Mouse (Mus musculus) thymus, adult 2 months (tissue): ENCODE data around the gene Cdk14. TPM values are rescaled to one million over a fixed set of nuclear protein-coding genes. Genes with fewer than 3 reads are reported as not detected.

ENCODE experiments used
- DNase-seq: peaks from one replicate; pipeline ENCODE4 v3.0.0; 2021
- H3K27ac ChIP-seq: fragments of 200-500 bp; 2 replicates; pipeline ENCODE4 v1.5.1; 2012; ENCODE audit warnings: low read length, control low read depth; ENCODE audit not compliant: control insufficient read depth, insufficient read depth
- H3K27me3 ChIP-seq: fragments of 200-500 bp; 2 replicates; pipeline ENCODE4 v1.6.1; 2012; ENCODE audit warnings: mild to moderate bottlenecking, low read length, moderate library complexity, mixed read lengths; ENCODE audit not compliant: control insufficient read depth, insufficient read depth
- H3K36me3 ChIP-seq: fragments of 200-500 bp; 2 replicates; pipeline ENCODE4 v1.6.1; 2012; ENCODE audit warnings: mild to moderate bottlenecking, low read length, moderate library complexity; ENCODE audit not compliant: control insufficient read depth, insufficient read depth
- H3K4me1 ChIP-seq: fragments of 200-500 bp; replicated peaks from 2 replicates; pipeline ENCODE4 v1.6.1; 2012; ENCODE audit warnings: low read length; ENCODE audit not compliant: control insufficient read depth, insufficient read depth
- H3K4me3 ChIP-seq: fragments of 200-500 bp; 2 replicates; pipeline ENCODE4 v1.5.1; 2012; ENCODE audit warnings: mild to moderate bottlenecking, low read length, control low read depth, moderate library complexity; ENCODE audit not compliant: control insufficient read depth, insufficient read depth
- CTCF ChIP-seq: fragments of 200-500 bp; IDR thresholded peaks from 2 replicates; pipeline ENCODE4 v1.5.1; 2012; ENCODE audit warnings: mild to moderate bottlenecking, control low read depth, low read length, moderate library complexity, borderline replicate concordance; ENCODE audit not compliant: control insufficient read depth, poor library complexity, insufficient read depth; ENCODE audit errors: extremely low read depth
- POLR2A ChIP-seq: fragments of 200-500 bp; IDR thresholded peaks from 2 replicates; pipeline ENCODE4 v1.6.1; 2012; ENCODE audit warnings: mild to moderate bottlenecking, low read length, control low read depth, moderate library complexity; ENCODE audit not compliant: control insufficient read depth, poor library complexity, insufficient read depth; ENCODE audit errors: extremely low read depth
- WGBS: fragments of 180-500 bp; shearing (Covaris S2); methylation state at CpG from one replicate; pipeline ENCODE4 v1.1.7; 2018; 5-methylcytosine and 5-hydroxymethylcytosine counted together
- polyA plus RNA-seq: library from polyadenylated mRNA; depleted of rRNA; stranded (reverse); fragments of >200 nt; gene quantifications from 2 replicates; pipeline ENCODE4 v1.2.3, GENCODE M21; 2012

Cdk14 gene
- polyA plus RNA-seq, 1 experiment: 0.90 TPM

DNA sequence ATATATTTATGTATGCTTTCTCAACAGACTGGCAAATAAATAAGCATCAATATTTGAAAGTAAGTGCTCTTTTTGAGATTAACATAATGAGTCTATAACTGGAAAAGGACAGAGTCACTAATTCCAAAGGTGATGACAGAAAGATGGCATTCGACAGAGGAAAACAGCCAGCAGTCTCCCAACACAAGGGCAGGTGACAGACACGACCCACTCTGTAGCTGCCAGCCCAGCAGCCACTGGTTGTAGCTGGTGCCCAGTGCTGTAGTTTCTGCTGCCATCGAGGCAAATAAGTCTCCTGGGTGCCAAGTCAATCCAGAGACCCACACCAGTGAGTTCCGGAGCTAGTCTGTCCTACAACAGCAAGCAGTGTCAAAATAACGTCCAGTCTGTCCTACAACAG, 280.3 kb downstream of the Cdk14 start:
- Histone ChIP-seq H3K36me3 (no peaks in the 10 kb centered on the region), H3K27me3 (no peaks in the 10 kb centered on the region), H3K4me3 (no peak overlapping the region), H3K4me1 (no peaks in the 10 kb centered on the region), H3K27ac (no peak overlapping the region)
- DNase-seq: no peak
- TF ChIP-seq POLR2A (no peak), CTCF (no peak)
- WGBS: 88% methylated on average over 5 of the region's 5 CpGs

DNA sequence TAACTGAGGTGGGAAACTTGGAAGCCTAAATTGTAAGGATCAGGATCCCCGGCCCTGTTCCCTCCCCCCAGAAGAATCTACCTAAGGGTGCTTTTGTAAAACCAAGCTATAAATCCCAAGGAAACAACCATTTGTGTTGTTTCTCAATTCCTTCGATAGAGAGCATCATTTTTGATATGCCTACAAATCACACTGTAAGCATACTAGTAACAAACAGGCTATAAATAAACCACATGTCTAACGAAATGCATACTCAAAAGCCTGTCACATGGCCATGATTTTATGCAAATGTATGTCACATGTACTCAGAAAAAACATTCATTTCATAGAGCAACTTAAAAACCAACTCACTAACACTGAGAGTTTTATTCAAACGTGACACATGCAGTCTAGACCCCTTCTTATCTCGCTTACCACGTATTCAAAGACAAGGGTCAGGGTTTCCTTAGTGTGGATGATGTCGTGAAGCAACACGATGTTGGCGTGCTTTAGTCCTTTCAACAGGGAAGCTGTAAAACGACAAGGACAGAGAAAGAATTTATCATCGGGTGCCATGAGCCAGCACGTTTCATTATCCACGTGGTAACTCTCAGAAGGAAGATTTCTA, 285.1 kb downstream of the Cdk14 start:
- no peak for TF ChIP-seq POLR2A
- no peak for TF ChIP-seq CTCF
- Histone ChIP-seq H3K27ac (no peak overlapping the region), H3K36me3 (no peaks in the 10 kb centered on the region), H3K4me3 (no peak overlapping the region), H3K27me3 (no peaks in the 10 kb centered on the region), H3K4me1 (no peaks in the 10 kb centered on the region)
- no peak for DNase-seq
- 82% methylated on average over 13 of the region's 13 CpGs for WGBS

GRCm38 (mm10) chr5:5134143-5134904, 285.8 kb downstream of the Cdk14 start:
- H3K36me3 ChIP-seq: no peaks in the 10 kb centered on the region
- H3K27me3 ChIP-seq: no peaks in the 10 kb centered on the region
- H3K4me1 ChIP-seq: no peaks in the 10 kb centered on the region
- TF ChIP-seq CTCF (no peak), POLR2A (no peak)
- WGBS: 98% methylated on average over 6 of the region's 6 CpGs
- H3K4me3 ChIP-seq: no peak overlapping the region
- H3K27ac ChIP-seq: no peak overlapping the region
- no peak for DNase-seq

GRCm38 (mm10) chr5:5128852-5129251, 291.3 kb downstream of the Cdk14 start:
- no peak overlapping the region for H3K4me3 ChIP-seq
- H3K36me3 ChIP-seq: no peaks in the 10 kb centered on the region
- no peaks in the 10 kb centered on the region for H3K4me1 ChIP-seq
- H3K27me3 ChIP-seq: no peaks in the 10 kb centered on the region
- WGBS: 88% methylated on average over 1 of the region's 1 CpGs
- no peak overlapping the region for H3K27ac ChIP-seq
- TF ChIP-seq POLR2A: no peak
- DNase-seq: no peak

DNA sequence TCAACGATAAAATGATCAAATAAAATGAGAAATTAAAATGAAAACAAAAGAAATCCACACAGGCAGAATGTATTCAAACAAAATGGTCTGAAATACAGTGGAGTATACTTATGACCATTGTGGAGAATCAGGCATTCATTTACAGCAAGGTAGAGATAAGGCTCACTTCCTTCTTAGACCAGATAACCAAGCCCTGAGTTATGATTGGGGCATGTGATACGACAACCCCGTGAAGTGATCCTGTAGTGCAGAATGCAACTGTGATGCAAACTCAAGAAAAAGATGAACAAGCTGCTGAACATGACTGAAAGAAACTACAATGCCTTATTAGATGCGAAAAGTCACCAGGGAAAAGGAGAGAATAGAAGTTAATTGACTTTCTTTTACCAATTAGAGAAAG, 295.5 kb downstream of the Cdk14 start:
- Histone ChIP-seq H3K27ac (no peak overlapping the region), H3K4me3 (no peak overlapping the region), H3K36me3 (no peaks in the 10 kb centered on the region), H3K27me3 (no peaks in the 10 kb centered on the region), H3K4me1 (no peaks in the 10 kb centered on the region)
- TF ChIP-seq POLR2A (no peak), CTCF (no peak)
- DNase-seq: no peak
- 86% methylated on average over 4 of the region's 4 CpGs for WGBS

DNA sequence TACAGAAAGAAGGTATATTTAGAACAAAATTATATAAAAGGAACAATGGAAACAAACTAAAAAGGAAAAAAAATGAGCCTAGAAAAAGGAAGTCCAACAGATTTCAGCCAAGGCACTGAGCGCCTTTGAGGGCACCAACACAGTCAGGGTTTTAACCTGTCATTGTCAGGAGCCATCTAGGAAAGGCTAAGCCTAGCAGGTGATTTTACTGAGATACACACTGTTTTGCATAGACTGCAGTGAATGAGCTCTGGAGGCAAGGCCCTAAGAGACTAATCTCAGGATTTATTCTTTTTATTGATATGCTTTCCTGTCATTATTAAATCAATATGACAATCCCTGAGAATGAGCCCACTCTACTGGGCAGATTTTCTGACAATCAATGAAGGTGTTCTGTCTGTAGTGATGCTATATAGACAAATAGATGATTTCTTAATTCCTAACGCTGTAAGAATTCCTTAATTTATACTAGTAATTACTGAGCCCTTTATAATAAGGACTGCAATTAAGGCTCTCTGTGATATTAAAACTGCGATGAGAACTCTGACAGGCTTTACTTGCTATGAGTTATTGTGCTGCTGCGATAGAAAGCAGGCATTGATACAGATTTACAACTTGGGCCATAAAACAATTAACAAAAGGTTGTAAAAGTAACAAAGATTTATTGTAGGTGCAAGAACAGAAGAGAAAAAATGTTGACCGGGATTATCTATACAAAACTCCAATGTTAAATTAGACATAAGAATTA, 303.2 kb downstream of the Cdk14 start:
- Histone ChIP-seq H3K27me3 (no peaks in the 10 kb centered on the region), H3K4me3 (no peak overlapping the region), H3K27ac (no peak overlapping the region), H3K36me3 (no peaks in the 10 kb centered on the region), H3K4me1 (no peaks in the 10 kb centered on the region)
- WGBS: 86% methylated on average over 5 of the region's 5 CpGs
- TF ChIP-seq CTCF: no peak
- no peak for TF ChIP-seq POLR2A
- no peak for DNase-seq
